Mouse (Mus musculus): ENCODE measurements around the gene Gng2.

DNA sequence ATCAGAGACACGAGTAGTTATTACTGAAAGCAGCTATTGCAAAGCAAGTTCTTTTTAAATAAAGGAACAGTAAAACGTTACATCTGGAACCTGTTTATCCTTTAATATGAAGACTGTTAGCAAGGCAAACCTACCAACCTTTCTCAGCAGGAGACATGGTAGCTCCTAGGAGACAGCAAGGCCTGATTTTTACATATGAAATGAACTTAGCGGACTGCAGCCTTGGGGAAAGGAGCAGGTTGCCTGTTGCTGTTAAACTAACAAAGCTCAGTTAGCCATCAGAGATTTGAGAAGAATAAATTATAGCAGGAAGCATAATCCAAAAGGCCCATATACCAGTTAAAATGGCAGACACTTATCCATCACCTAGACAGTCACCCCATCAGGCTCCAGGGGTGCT lies 124.0 kb downstream of the Gng2 start:
- TF ChIP-seq CTCF (IDR thresholded peaks at IDR 0.05; ENCODE audit: insufficient read depth, low read length) (no peak), POLR2A (IDR thresholded peaks at IDR 0.05; ENCODE audit: borderline replicate concordance, extremely low read depth, low read depth, low read length) (no peak)
